Mouse (Mus musculus): ENCODE results near the gene Vrk1.

DNA sequence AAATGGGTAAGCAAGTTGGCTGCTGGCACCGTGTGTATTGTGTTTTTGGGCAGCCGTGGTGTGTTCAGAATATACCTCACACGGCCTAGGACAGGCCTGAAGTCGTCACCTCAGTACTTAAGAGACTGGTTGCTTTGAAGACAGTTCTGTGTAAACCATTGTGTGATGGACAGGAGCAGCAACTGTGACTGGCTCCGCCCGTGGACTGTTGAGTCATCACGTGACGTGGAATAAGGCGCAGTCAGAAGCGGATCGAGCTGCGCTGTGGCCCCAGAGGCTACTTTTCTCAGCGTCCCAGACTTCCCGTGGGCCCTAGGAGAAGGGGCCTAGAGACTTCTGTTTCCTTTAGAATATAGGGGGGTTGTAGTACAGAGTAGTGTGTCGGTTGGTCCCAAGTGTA is 66.1 kb downstream of the Vrk1 start:
- no peak for TF ChIP-seq CTCF (IDR thresholded peaks at IDR 0.05 in 2 of 3, conservative IDR thresholded peaks at IDR 0.05 in 1 of 3; ENCODE audit: control insufficient read depth in 1 of 3, insufficient read depth in 1 of 3, low read depth in 2 of 3, low read length in 3 of 3, poor library complexity in 1 of 3, severe bottlenecking in 1 of 3)
- TF ChIP-seq MAFK (IDR thresholded peaks at IDR 0.05; ENCODE audit: borderline replicate concordance, low read depth, low read length), result no peak
- no peak for TF ChIP-seq POLR2A (IDR thresholded peaks at IDR 0.05; ENCODE audit: control insufficient read depth in 1 of 2, insufficient read depth in 1 of 2, low read depth in 1 of 2, low read length in 2 of 2, poor library complexity in 1 of 2)
- no peak for TF ChIP-seq CHD2 (IDR thresholded peaks at IDR 0.05; ENCODE audit: low read length)
- TF ChIP-seq E2F4 (IDR thresholded peaks at IDR 0.05; ENCODE audit: borderline replicate concordance, low read depth, low read length), result no peak
- no peak for TF ChIP-seq ZC3H11A (IDR thresholded peaks at IDR 0.05; ENCODE audit: low read depth, low read length)
- no peak for TF ChIP-seq TAL1 (IDR thresholded peaks at IDR 0.05; ENCODE audit: low read length)
- TF ChIP-seq NRF1 (IDR thresholded peaks at IDR 0.05; ENCODE audit: insufficient read depth, low read depth, low read length, poor library complexity, severe bottlenecking), result no peak
- no peak for TF ChIP-seq BHLHE40 (IDR thresholded peaks at IDR 0.05; ENCODE audit: borderline replicate concordance, low read depth, low read length)
- no peak for TF ChIP-seq HCFC1 (IDR thresholded peaks at IDR 0.05; ENCODE audit: low read depth, low read length)
- TF ChIP-seq MEF2A (IDR thresholded peaks at IDR 0.05; ENCODE audit: extremely low read depth, insufficient replicate concordance, low read depth, low read length, poor library complexity, severe bottlenecking), result no peak
- no peak for TF ChIP-seq POLR2AphosphoS5 (IDR thresholded peaks at IDR 0.05; ENCODE audit: borderline replicate concordance, low read depth, low read length)
- TF ChIP-seq ETS1 (IDR thresholded peaks at IDR 0.05; ENCODE audit: low read depth, low read length), result no peak
- TF ChIP-seq GABPA (IDR thresholded peaks at IDR 0.05; ENCODE audit: low read depth, low read length), result no peak
